Mouse (Mus musculus) small intestine, adult 2 months (tissue): ENCODE measurements around the gene Ctnnbl1.

Experiments used
- CTCF ChIP-seq: fragments of 200-500 bp; IDR thresholded peaks from 2 replicates; pipeline ENCODE4 v1.5.1; 2012; ENCODE audit warnings: low read depth, mild to moderate bottlenecking, control low read depth, inconsistent platforms, low read length, moderate library complexity, mixed read lengths; ENCODE audit not compliant: insufficient replicate concordance, insufficient read length; ENCODE audit errors: extremely low read depth
- POLR2A ChIP-seq: fragments of 200-500 bp; IDR thresholded peaks from 2 replicates; pipeline ENCODE4 v1.6.1; 2012; ENCODE audit warnings: low read depth, mild to moderate bottlenecking, control low read depth, inconsistent platforms, low read length, moderate library complexity

DNA sequence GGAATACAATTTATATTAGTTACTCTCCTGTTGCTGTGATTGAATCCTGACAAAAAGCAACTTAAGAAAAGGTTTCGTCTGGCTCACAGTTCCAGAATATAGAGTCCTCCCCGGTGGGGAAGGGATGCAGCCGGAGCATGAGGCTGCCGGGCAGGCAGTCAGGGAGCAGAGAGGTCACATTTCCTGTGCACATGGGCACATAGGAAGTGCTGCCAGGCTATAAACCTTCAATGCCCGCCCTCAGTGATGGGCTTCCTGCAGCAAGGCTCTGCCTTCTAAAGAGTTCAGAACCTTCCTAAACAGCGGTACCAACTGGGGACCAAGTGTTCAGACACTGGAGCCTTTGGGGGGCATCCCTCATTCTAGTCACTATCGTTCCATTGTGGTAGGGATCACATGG, 7.4 kb downstream of the Ctnnbl1 start:
- TF ChIP-seq POLR2A (no peak), CTCF (no peak)
